ENCODE assay signal across 9 mouse cellular contexts in the genomic region with DNA sequence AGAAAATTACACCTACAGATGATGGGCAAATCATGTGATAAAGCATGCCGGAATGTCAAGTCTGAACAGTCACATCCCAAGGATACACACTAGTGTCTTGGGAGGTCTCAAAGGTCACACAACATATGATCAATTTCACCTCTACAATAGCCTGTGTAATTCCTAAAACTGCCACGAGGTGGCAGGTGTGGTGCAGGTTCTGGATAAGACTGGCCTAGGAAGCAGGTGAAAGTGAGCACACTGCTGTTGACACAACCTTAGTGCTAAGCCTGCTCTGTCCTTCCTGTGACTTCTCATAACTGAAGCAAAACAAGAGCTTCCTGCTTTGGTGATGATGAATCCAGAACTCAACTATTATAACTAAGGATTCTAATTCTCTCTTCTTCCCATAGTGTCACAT.
DNase-seq lines count a peak whose midpoint lies in the region; ATAC-seq and TF ChIP-seq lines count a peak whose summit lies in the region.
"Had no signal": no experiment of that assay in that cellular context is flagged by ENCODE, and none has a peak within 500 bp of the region (broad histone marks: within the 10 kb centered on the region; RNA-seq: fewer than 3 reads in every experiment).

No protein-coding gene starts in this region.

- H3K4me2 ChIP-seq in embryonic facial prominence, embryonic 14.5 days (ENCODE audit: low read depth, low read length) = no peak overlapping the region
- H3K4me2 ChIP-seq: lung, embryonic 15.5 days had no signal

- no peaks in the 10 kb centered on the region for H3K27me3 ChIP-seq in G1E (ENCODE audit: insufficient read depth, low read length)
- H3K27me3 ChIP-seq in embryonic facial prominence, embryonic 14.5 days (replicated peaks; ENCODE audit: control insufficient read depth, insufficient read depth, low read length) = no peaks in the 10 kb centered on the region
- H3K27me3 ChIP-seq: lung, embryonic 15.5 days had no signal

- peaks cover 38% of the 10 kb centered on the region for H3K4me1 ChIP-seq in G1E (ENCODE audit: insufficient read depth, low read depth, low read length)
- no peaks in the 10 kb centered on the region for H3K4me1 ChIP-seq in embryonic facial prominence, embryonic 14.5 days (ENCODE audit: control insufficient read depth, insufficient read depth, low read length)
- H3K4me1 ChIP-seq in lung, adult 2 months (ENCODE audit: control insufficient read depth, insufficient read depth, low read length) = no peaks in the 10 kb centered on the region

- no peak overlapping the region for H3K9ac ChIP-seq in embryonic facial prominence, embryonic 14.5 days (ENCODE audit: low read depth, low read length)
- H3K9ac ChIP-seq: lung, embryonic 15.5 days had no signal

- TF ChIP-seq POLR2A in lung, adult 2 months (IDR thresholded peaks at IDR 0.05; ENCODE audit: borderline replicate concordance, extremely low read depth, low read depth, low read length) = no peak

- H3K4me3 ChIP-seq in G1E (ENCODE audit: low read depth, low read length) = no peak overlapping the region
- H3K4me3 ChIP-seq in embryonic facial prominence, embryonic 14.5 days (ENCODE audit: low read depth, low read length) = no peak overlapping the region
- H3K4me3 ChIP-seq in lung, adult 2 months (replicated peaks; ENCODE audit: extremely low read depth, low read depth, low read length) = no peak overlapping the region
- H3K4me3 ChIP-seq: lung, embryonic 15.5 days had no signal

- H3K9me3 ChIP-seq in G1E (replicated peaks) = no peaks in the 10 kb centered on the region
- no peaks in the 10 kb centered on the region for H3K9me3 ChIP-seq in embryonic facial prominence, embryonic 14.5 days (ENCODE audit: control insufficient read depth, low read length)
- H3K9me3 ChIP-seq: lung, embryonic 15.5 days had no signal

- H3K27ac ChIP-seq in embryonic facial prominence, embryonic 14.5 days (replicated peaks; ENCODE audit: low read depth, low read length) = no peak overlapping the region
- H3K27ac ChIP-seq: lung, embryonic 15.5 days had no signal

- peak; percentile 98 for TF ChIP-seq CTCF in G1E (IDR thresholded peaks at IDR 0.05; ENCODE audit: low read depth, low read length)
- TF ChIP-seq CTCF in lung, adult 2 months (IDR thresholded peaks at IDR 0.05; ENCODE audit: insufficient read depth, low read length) = peak; percentile 90

- peaks cover 15% of the 10 kb centered on the region for H3K36me3 ChIP-seq in G1E (replicated peaks)
- no peaks in the 10 kb centered on the region for H3K36me3 ChIP-seq in embryonic facial prominence, embryonic 14.5 days (ENCODE audit: control insufficient read depth, insufficient read depth, low read length)
- H3K36me3 ChIP-seq: lung, embryonic 15.5 days had no signal

- peak; percentile 59 for ATAC-seq in G1E (ENCODE audit: extremely low read depth, insufficient number of reproducible peaks, low FRiP score, poor library complexity, severe bottlenecking)
- ATAC-seq in embryonic facial prominence, embryonic 14.5 days (ENCODE audit: low read depth) = 0 out of 2 replicates have a peak, but pooled peaks have one; percentile 47

- WGBS in embryonic facial prominence, embryonic 14.5 days = 26% methylated on average over 2 of the region's 2 CpGs
- WGBS in lung, adult 2 months = 30% methylated on average over 2 of the region's 2 CpGs

- DNase-seq in G1E (ENCODE audit: low spot score) = no peak
- peak; percentile 31 to 40 for DNase-seq in adrenal gland, postnatal 4 days (ENCODE audit: low spot score in 2 of 2)
- DNase-seq in embryonic facial prominence, embryonic 14.5 days (ENCODE audit: low spot score) = peak; percentile 57
- peak; percentile 80 for DNase-seq in heart, postnatal 4 days
- peak; percentile 28 to 84 for DNase-seq in layer of hippocampus, adult 18-20 months (ENCODE audit: low spot score in 2 of 2)
- DNase-seq in lung, adult 2 months = peak; percentile 66
- peak; percentile 39 for DNase-seq in ovary, postnatal 36 days (ENCODE audit: low spot score)
- peak; percentile 41 to 75 for DNase-seq in thymus, postnatal 10 days (ENCODE audit: low spot score in 2 of 2)
